Mouse (Mus musculus): ENCODE results near the gene Fermt2. TPM values are rescaled to one million over a fixed set of nuclear protein-coding genes. Genes with fewer than 3 reads are reported as not detected.

The Fermt2 gene
- polyA plus RNA-seq (2012; ENCODE audit: low replicate concordance) = 0.10 and 0.21 TPM in 2 replicates

GRCm38 (mm10) chr14:45529411-45530363, at the start of gene Fermt2:
Gene Fermt2 (minus strand): TSS chr14:45530118.

Other genes with a start within 250 kb of the Fermt2 start
- 1.3 and 3.3 TPM in 2 replicates for gene Ero1l, start 211.3 kb downstream of the Fermt2 start, polyA plus RNA-seq (2012; ENCODE audit: low replicate concordance)
- gene Psmc6, start 200.3 kb downstream of the Fermt2 start, polyA plus RNA-seq (2012; ENCODE audit: low replicate concordance) = 2.4 and 6.9 TPM in 2 replicates
- 313 and 314 TPM in 2 replicates for gene Styx, start 179.0 kb downstream of the Fermt2 start, polyA plus RNA-seq (2012; ENCODE audit: low replicate concordance)
- 1.1 and 6.8 TPM in 2 replicates for gene Gnpnat1, start 125.2 kb downstream of the Fermt2 start, polyA plus RNA-seq (2012; ENCODE audit: low replicate concordance)
- gene Ddhd1, start 128.0 kb upstream of the Fermt2 start, polyA plus RNA-seq (2012; ENCODE audit: low replicate concordance) = 3.7 and 5.8 TPM in 2 replicates

Measured in leukemia stem cell, adult 10-12 weeks (primary cell).